Mouse (Mus musculus): ENCODE measurements around the gene Luzp2.
"Not testable (repeated sequence)": the region's sequence is repeated elsewhere in the genome, so short reads cannot be mapped to it uniquely, and the experiment has no call there.

Luzp2 gene

GRCm38 (mm10) chr7:55000397-55000796 lies 165.1 kb downstream of the Luzp2 start:
- no peak for DNase-seq (ENCODE audit: low read depth, low spot score)

DNA sequence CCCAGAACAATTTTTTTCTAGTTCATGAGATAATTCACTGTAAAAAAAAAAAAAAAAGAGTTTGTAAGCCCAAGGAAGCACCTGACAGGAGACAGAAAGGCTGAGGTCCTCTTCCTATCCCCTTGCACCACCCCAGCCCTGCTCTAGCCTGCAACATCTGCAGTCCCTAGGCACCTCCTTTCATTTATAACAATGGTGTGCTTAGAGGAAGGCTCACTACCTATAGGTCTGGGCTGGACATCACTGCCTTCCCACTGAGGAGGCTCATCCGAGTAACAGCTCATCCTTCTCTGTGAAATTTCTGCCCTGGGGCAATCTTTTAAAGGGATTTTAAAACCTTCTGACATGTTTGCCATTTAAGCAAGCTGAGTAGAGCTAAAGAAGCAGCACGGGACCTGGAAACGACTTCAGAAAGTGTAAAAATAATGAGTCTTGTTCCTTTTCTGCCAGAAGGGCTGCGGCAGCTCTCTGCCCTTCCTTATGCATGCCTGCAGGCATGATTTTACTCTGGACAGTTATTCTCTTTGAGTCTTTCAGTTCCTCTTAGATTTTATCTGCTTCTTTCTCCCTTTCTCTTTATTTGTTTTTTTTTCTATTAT lies 174.0 kb downstream of the Luzp2 start:
- DNase-seq (ENCODE audit: low read depth, low spot score): no peak

DNA sequence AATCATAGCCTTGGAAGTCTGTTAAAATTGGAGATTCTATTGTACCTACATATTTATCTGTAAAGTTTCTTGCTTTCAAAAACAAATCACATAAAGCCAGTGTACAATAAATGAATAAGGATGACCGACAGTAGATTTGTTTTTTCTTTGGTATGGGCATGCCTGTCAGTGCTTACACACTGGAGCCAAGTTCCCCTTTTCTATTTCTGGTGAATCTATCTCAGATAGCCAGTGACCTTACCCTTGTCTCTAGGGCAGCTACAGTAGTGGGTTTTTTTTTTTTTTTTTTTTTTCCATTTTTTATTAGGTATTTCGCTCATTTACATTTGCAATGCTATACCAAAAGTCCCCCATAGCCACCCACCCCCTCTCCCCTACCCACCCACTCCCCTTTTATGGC lies 298.6 kb downstream of the Luzp2 start:
- not testable (repeated sequence) for DNase-seq (ENCODE audit: low read depth, low spot score)

DNA sequence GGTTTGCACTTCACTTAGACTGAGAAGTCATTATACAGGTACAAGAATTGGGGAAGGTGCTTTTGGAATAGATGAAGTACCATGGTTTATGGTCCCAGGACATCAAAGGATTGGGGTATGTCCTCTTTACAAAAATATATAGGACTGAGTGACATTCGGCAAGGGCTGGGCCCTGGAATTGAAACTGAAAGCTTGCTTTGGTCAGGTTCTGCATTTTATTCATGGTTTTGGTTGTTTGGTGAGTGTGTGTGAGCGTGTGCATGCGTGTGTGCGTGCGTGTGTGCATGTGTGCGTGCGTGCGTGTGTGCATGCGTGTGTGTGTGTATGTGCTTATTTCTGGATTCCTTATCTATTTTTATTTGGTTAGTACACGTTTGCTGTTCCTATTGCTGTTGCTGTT lies 353.6 kb downstream of the Luzp2 start:
- no peak for DNase-seq (ENCODE audit: low read depth, low spot score)

DNA sequence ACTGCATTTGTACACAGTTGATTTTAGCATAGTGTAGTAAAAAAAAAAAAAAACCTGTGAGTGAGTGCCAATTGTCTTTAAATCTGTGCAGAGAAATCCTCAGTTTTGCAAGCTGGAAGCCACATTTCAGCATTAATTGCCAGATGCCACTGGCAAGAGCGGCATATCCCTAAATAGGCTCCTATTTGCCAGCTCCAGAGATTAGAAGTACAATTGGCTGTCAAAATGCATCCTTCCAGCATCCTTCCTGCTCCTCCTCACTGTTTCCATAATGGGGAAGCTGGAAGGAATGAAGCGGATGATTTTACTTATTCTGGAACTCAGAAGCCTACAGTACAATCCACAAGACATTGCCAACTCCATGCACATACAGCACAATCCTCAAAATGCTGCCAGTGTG lies 354.2 kb downstream of the Luzp2 start:
- DNase-seq (ENCODE audit: low read depth, low spot score): no peak

DNA sequence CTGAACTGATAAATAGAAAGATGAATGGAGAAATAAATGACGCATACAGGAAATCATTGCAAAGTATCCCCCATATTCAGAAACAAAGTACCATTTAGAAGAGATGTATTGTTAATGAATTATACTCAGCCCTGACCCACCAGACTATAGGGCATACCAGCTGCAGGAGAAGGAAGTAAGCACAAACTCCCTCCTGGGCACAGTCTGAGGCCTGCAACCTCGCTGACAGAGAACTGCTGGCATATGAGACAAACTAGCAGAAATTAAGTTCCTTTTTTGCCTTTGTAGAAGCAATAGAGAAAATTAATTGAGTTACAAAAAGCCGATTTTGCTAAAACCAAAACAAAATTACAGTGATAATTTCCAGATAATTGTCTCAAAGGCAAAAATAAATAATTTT lies 355.4 kb downstream of the Luzp2 start:
- no peak for DNase-seq (ENCODE audit: low read depth, low spot score)

GRCm38 (mm10) chr7:55198806-55199205 lies 363.5 kb downstream of the Luzp2 start:
- DNase-seq (ENCODE audit: low read depth, low spot score): no peak

- DNase-seq (ENCODE audit: low read depth, low spot score): no peak
These were observed 387.7 kb downstream of the Luzp2 start for GRCm38 (mm10) chr7:55222997-55223396.

DNA sequence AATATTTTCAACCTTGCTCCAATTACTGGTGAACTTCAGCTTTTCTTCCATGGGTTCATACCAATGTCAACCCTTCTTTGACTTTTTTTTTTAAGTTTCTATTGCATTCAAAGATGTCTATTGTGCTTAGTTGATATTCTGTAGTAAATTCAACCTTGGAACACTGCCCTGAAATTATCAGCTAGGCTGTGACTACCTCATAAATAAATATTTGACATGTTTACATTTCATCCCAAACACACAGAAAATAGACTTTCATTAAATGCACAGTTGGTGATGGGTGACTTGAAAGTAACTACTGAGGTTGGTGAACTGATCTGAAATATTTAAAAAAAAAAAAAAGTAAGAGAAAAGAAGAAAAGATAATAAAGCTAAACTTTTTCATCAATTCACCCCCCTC lies 394.1 kb downstream of the Luzp2 start:
- DNase-seq (ENCODE audit: low read depth, low spot score): no peak

Data from mesoderm, embryonic 11.5 days (tissue).